Mouse (Mus musculus): ENCODE measurements around the gene Gm9970. TPM values are rescaled to one million over a fixed set of nuclear protein-coding genes. Genes with fewer than 3 reads are reported as not detected.
"Not testable (repeated sequence)": the region's sequence is repeated elsewhere in the genome, so short reads cannot be mapped to it uniquely, and the experiment has no call there.

Gene Gm9970
- total RNA-seq, 2 experiments from 2014 or later = not detected

DNA sequence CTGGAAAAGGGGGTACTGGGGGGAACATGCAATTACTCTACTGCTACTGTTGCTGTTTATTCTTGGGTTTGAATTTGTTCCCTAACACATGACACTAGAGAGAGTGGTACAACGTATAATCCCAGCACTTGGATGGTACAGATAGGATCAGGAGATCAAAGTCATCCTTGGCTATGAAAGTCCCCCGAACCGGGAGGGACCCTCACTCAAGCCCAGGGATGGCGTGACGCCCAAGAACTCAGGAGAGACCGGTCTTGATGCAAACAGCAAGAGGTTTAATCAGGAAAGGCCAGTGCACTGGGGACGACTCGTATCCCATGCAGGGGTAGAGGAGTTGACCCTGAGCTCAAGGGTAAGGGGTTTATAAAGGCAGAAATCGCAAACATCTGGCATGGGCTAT, 18.3 kb downstream of the Gm9970 start:
- DNase-seq = no peak

DNA sequence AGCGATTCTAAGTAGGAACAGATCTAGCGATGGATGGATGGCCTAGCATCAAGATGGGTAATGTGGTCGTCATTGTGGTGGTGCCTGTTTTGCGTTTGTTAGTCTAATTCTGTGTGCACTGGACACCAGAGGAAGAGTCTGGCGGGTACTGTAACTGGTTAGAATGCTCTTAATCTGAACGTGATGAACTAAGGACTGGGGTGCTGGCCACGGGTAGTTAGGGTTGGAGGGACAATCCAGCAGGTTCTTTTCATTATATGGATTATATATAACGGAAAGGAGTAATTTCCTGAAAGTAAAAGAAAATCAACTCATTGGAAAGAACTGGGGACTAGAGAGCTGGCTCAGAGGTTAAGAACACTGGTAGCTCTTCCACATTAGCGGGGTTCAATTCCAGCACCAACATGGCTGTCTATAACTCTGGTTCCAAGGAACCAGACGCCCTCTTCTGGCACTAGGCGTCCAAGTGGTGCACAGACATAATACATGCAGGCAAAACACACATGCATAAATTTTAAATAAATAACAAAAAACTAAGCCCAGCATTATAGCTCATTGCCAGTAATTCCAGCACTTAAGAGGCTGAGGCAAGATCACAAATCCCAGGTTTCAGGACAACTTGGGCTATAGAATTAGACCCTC, 19.6 kb downstream of the Gm9970 start:
- peak; percentile 43 to 71 for DNase-seq

DNA sequence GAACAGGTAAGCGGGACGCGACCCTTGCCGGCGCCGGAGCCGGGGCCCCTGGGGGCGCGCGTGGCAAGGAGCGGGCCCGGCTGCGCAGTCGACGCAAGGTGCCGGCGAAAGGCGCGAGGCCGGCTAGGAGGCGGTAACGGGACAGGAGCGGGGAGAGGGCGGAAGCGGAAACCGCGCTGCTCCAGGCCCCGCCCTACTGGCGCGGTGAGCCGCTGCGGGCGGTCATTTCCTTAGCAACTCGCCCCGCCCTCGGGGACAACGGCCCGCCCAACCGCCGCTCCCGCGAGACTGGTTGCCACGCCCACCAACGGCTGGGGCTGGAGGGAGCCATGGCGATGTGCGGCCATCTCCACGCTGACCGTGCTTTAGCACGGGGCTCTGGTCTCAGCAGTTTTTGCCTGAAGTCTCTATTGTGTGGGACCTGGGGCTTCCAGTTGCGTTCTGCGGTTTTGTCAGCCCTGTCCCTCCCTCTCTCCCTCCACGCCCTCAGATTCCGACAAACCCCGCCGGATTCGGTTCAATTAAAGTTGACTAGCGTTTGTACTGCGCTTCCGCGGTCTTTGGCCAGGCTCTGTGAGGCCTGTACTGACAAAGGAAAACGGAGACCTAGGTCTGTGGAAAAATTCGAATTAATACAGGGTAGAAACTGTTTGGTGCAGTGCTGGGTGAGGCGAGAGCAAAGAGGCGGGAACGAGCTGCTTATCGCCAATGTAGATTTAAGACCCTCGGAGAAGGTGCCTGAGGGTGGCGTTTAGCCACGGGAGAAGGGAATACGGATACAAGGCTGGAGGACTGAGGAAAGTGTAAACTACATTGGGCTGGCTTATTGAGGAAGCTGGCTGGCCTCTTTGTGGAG, 20.4 kb downstream of the Gm9970 start, which contains the start of gene Ppm1g:
Gene Ppm1g, minus strand, starts transcription at position 240 of the 856 bp plus-strand sequence.
- peak; percentile 99 for DNase-seq

DNA sequence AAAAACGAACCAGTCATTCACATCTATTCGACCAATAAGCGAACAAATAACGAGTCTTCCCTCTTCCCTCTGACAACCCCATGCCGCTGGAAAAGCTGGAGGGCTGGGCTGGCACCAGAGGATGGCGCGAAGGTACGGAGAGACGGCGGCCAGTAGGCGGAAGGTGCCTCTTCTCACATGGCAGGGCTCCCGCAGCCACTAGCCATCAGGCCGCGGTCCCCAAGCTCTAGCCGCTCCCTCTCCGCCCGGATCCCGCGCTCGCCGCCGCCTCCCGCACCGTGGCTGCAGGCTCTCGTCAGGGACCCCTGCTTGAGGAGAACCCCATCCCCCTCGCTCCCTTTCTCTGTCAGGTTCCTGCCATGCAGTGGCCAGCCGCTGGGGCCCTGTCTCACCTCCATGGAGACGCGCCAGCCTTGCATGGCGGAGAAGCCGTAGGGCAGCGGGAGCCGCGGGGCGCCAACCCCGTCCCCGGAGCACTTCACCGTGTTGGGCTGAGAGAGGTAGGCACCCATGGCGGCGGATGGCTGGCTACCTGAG, 21.1 kb downstream of the Gm9970 start:
- DNase-seq = peak; percentile 62 to 66

DNA sequence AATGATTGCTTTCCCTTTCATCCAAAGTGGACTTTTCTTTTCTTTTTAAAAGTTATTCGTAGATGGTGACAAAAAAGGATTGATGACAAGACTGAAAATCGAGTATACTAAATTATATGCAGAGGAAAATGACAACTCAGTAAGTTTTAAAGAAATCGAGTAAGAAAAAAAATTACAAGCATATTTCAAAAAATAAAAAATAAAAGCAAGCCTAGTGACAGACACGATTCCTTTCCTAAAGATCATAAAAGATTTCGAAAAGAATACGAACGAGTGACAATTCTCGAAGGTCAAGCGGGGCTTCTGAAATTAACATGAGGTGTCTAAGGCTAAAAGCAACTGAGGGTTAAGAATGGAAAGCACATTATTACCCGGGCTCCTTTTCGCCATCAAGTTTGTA, 21.6 kb downstream of the Gm9970 start:
- DNase-seq = no peak

DNA sequence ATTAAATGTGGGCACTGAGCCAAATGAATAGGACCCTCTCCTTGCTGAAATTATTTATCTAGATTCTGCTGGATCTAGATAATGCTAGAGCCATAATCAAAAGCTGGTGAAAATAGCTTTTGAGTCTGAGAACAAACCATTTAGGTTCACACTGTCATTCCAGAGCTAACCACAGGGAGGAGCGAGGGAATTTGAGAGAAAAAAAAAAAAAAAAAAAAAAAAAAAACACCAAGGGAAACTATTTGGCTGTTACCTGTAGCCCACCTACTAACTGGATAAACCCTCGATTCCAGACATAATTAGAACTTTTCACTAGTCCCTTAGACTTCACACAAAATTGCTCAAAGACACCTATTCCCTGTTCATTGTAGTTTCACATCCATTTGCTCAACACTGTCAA, 22.0 kb downstream of the Gm9970 start:
- peak in 1 of 2 experiments; percentile 25 for DNase-seq

DNA sequence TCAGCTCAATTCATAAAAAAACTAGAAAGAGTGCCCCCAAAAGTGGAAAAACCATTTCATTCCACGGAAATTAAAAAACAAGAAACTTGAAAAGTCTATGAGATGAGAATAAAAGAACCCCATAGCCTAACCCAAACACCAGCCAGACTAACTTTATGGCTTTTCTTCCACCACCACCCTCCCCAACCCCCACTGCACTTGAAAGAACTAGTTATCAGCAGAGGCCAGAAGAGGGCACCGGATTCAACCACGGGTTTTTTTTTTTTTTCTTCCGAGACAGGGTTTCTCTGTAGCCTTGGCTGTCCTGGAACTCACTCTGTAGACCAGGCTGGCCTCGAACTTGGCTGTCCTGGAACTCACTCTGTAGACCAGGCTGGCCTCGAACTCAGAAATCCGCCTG, 22.7 kb downstream of the Gm9970 start:
- DNase-seq = peak in 1 of 2 experiments; percentile 51

DNA sequence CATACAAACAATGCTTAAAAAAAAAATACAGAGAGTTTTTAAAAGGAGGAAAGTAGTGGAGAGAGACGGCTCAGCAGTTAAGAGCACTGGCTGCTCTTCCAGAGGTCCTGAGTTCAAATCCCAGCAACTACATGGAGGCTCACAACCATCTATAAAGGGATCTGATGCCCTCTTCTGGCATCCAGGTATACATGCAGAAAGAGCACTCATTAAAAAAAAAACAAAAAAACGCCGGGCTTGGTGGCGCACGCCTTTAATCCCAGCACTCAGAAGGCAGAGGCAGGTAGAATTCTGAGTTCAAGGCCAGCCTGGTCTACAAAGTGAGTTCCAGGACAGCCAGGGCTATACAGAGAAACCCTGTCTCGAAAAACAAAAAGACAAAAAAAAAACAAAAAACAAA, 24.5 kb downstream of the Gm9970 start:
- DNase-seq = not testable (repeated sequence)

DNA sequence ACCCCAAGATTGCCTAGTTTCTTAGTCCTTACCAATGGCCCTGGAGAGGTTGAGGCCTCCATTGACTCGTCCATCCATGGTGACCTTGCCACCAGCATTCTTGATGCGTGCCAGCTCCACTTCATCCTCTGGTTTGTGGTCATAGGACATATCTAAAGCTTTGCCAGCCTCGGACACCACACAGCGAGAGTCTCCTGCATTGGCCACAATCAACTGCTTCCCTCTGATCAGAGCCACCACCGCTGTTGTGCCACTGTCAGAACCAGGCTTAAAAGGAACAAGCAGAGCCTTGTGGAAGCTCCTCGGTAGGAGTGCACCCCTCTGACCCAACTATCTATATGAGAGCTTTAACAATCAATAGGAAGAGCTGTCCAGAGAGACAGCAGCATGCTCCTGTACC, 36.6 kb downstream of the Gm9970 start:
- DNase-seq = no peak

DNA sequence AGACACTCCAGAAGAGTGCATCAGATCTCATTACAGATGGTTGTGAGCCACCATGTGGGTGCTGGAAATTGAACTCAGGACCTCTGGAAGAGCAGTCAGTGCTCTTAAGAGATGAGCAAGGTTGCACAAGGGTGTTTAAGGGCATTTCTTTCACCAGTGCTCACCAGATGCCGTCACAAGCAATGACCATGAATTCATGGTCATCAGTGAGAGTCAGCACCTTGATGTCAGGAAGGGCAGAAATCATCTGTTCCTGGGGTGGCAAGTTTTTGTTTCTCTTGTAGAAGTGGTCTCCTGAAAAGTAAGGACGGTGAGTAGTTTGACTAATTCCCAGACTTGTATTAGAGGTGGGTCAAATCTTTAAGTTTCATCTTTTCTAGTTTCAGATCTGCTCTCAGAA, 37.2 kb downstream of the Gm9970 start:
- peak; percentile 7 to 24 for DNase-seq

DNA sequence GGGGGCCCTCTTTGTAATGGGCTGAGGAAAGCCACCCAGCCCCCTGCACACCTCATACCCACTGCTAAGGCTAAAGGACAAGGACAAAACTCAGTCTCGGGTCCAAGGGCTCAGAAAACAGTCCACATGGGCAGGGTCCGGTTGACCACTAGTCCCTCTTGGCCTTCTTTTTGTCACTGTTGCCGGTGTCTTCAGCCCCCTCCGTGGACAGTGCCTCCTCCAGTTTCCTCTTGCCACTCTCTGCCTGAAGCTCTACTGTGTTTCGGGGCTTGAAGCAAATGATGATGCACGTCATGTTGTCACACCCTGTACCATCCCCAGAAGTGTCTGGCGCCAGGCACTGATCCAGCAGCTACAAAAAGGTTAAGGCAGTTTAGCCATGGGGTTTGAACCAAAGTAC, 38.1 kb downstream of the Gm9970 start:
- DNase-seq = peak in 1 of 2 experiments; percentile 9

DNA sequence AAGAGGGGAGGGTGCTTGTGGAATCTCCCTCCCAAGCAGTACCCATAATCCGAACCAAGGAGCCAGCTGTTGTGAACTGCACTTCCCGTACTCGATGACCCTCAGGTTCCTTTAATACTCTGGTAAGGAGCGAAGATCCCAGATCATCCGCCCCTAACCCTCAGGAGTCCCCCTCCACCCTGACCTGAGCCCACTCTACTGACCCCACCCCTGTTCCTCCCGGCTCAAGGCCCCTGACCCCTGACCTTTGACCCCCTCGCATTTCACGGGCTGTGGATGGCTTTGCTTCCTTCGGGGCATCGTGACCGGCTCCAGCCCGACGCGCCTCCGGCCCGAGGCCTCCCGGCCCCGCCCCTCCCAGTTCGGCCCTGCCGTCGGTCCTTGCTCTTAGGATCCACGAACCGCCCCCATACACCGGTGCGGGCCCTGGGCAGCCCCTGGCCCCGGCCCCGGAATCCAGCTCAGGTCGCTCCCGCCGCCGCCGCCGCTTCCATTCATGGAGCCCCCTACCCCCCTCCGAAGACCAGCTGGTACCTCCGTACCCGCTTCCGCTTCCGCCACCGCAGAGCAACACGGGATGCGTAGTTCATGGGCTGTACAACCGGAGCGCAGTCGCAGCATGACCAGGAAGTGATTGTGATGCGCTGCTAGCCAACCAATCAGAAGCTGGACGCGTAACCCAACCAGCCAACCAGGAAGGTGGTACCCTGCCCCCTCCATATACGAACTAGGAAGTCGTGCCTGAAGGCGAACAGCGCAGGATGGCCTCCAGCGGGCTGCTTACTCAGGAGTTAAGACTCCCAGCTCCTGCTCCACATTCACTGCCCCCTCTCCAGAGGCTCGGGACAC, 39.1 kb downstream of the Gm9970 start, which contains the start of gene Zfp513:
Gene Zfp513, minus strand, starts transcription at position 562 of the 849 bp plus-strand sequence.
- peak; percentile 95 to 96 for DNase-seq

DNA sequence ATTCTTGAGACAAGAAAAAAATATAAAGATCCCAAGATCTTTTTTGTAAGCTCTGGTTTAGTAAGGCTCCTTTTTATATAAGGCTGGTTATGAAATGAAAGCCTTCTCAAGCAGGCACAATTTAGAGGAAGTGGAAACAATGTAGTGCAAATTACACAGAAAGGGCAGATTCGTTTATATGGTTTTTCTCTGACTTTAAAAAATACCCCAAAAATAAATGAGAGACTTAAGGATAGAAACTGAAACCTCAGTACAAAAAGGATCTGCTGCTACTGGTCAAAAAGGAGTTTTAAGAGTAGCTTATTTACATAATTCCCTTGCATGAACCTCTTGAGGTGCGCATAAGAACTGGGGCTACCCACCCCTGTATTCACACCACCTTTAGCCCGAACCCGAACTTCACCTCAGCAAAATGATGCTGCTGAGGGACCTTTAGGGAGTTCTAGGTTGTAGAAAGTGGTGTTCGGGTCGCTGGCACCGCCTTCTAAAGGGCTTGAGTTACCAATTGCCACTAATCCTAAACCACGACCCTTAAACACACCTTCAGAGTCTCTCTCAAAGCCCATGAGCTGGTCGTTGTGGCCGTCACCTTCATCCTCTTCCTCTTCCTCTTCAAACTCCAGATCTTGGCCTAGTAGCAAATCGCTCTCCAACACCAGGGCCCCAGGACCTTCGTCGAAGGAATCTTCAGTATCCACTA, 39.8 kb downstream of the Gm9970 start:
- DNase-seq = peak; percentile 8 to 17

DNA sequence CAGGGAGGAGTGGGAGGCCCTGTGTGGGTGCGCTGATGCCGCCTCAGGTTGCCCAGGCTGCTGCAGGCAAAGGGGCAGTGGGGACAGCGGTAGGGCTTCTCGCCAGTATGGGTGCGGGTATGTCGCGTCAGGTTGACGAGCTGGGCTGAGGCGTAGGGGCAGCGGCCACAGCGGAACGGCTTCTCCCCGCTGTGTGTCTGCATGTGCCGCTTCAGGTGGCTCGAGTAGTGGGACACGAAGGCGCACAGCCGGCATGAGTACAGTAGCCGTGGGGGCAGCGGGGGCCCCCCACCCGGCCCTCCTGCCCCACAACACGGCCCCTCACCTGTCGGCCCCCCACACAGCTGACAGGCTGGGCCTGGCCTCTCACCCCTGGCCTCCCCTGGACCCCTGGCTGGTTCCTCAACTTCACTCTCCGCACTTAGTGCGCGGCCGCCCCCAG, 40.7 kb downstream of the Gm9970 start:
- peak; percentile 19 to 23 for DNase-seq

DNA sequence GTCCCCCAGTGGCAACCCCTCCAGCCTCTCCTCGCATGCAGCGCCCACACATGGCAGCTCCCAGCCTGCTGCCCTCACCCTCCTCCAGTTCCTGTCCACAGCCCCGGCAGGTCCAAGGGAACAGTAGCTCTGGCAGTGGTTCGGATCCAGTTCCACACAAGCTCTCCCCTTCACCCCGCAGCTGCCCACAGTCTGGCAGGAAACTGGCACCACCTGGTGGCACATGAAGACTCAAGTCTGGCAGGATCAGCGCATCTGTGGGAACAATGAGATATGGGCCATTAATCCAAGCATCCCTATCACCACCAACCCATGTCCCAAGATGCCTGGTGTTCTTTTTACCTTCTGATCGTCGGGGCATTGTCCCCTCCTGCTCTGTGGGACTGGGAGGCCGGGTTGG, 41.1 kb downstream of the Gm9970 start:
- peak; percentile 29 to 39 for DNase-seq

DNA sequence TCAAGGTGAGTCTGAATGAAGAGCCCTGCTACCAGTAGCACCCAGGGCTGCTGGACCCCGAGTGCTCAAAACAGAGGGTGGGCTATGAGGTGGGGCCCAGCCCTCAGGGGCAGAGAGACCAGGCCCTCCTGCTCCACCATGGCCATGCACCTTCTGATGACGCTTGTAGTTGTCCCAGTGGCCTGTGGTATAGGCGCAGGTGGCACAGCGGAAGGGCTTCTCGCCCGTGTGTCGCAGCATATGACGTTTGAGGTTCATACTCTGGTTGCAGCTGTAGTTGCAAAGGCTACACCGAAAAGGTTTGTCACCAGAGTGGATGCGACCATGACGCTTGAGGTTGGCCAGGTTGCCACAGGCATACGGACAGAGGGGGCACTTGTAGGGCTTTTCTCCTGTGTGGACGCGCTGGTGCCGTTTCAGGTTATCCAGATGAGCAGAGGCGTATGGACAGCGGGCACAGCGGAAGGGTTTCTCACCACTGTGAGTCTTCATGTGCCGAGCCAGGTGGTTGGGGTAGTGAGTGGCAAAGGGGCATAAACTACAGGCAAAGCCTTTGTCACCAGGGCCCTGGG, 41.6 kb downstream of the Gm9970 start:
- DNase-seq = no peak

DNA sequence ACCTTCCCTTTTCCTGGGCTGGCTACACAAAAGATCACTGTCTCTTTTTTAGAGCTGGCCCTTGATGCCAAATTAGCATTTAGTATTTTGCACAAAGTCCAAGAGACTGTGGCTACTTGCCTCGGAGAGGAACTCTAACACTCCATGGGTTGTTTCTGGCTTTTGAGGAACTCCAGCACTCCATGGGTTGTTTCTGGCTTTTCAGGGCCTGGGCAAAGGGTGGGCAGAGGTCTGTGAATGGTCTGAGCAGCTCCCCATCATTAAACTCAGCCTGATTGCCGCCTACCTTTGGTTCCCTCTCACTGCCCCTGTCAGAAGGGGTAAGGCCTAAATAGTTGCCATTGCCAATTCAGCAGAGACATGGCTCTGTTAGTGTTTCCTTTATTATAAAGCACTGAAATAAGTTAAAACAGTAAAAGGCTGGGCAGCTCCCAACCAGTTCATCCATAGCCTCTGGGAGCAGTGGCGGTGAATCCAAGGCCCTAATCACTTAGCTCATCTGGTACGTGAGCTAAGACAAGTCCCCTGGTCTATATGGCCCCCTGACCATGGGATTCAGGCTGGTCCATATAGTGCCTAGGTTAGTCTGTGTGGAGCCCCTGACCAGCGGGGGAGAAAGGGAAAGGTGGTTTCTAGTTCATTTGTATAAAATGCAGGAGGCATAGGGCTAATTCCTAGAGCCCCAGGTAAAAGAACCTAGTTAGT, 42.3 kb downstream of the Gm9970 start:
- peak in 1 of 2 experiments; percentile 7 for DNase-seq

DNA sequence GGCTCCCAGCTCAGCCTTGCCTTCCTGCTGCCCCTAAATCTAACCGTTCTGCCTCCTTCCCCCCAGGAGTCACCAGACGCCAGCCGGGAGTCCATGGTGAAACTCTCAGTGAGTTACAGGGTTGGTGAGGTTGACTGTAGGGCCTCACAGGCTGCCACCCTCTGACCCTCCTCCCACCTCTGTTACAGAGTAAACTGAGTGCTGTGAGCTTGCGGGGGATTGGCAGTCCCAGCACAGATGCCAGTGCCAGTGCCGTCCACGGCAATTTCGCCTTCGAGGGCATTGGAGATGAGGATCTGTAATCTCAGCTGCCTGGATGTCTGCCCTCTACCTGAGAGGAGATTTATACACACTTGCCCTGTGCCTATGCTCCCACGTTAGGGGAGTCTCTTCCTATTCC, 42.9 kb downstream of the Gm9970 start:
- DNase-seq = peak in 1 of 2 experiments; percentile 23

DNA sequence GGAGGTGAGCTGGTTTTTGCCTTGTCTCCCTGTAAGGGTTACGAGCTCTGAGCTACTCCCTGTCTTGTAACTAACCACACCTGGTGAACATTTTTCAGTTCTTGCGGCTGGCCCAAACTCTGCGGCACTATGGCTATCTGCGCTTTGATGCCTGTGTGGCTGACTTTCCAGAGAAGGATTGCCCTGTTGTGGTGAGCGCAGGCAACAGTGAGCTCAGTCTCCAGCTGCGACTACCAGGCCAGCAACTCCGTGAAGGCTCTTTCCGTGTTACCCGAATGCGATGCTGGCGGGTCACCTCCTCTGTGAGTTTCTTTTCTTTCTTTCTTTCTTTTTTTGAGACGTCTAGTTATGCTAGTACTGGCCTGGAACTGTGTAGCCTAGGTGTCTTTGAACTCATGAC, 44.0 kb downstream of the Gm9970 start:
- DNase-seq = no peak

DNA sequence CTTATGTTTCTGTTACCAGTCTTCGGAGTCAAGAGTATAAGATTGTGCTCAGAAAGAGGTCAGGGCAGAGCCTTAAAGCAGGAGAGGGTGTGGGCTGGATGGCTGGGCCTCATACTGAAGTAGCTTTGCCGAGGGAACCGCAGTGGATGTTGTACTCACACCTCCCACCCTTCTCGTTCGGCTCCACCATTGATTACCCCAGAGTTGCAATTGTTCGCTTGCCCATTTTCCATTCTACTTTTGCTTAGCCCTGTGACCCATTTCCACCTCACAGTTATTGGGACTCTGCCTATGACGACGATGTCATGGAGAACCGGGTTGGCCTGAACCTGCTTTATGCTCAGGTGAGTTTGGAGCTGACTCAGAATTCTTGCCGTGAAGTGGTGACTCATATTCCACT, 44.8 kb downstream of the Gm9970 start:
- DNase-seq = no peak
